Mouse (Mus musculus): ENCODE results near the gene Lrrtm3. TPM values are rescaled to one million over a fixed set of nuclear protein-coding genes. Genes with fewer than 3 reads are reported as not detected.

Gene Lrrtm3
- polyA plus RNA-seq, 1 experiment: 0.48 TPM

- WGBS: 71% methylated on average over 3 of the region's 3 CpGs
These were observed 144.5 kb downstream of the Lrrtm3 start for GRCm38 (mm10) chr10:63945534-63945933.

GRCm38 (mm10) chr10:63933946-63934345, 156.1 kb downstream of the Lrrtm3 start:
- no peak for DNase-seq (ENCODE audit: low read depth, low spot score)
- WGBS: 70% methylated on average over 5 of the region's 5 CpGs

More at GRCm38 (mm10) chr10:63945534-63945933, 144.5 kb downstream of the Lrrtm3 start:
- DNase-seq (ENCODE audit: low read depth, low spot score): no peak

- DNase-seq (ENCODE audit: low read depth, low spot score): no peak
These were observed 162.7 kb downstream of the Lrrtm3 start, which contains the start of gene Gm10118 for GRCm38 (mm10) chr10:63927334-63927733. Gm10118 (minus strand) TSS chr10:63927434.

GRCm38 (mm10) chr10:63908878-63909277, 181.2 kb downstream of the Lrrtm3 start:
- no peak for DNase-seq (ENCODE audit: low read depth, low spot score)

GRCm38 (mm10) chr10:63899891-63900290, 190.2 kb downstream of the Lrrtm3 start:
- DNase-seq (ENCODE audit: low read depth, low spot score): no peak

- DNase-seq (ENCODE audit: low read depth, low spot score): no peak
- 88% methylated on average over 5 of the region's 5 CpGs for WGBS
These were observed 195.5 kb downstream of the Lrrtm3 start for GRCm38 (mm10) chr10:63894612-63895011.

- 76% methylated on average over 23 of the region's 23 CpGs for WGBS
- DNase-seq (ENCODE audit: low read depth, low spot score): no peak
These were observed 203.5 kb downstream of the Lrrtm3 start for GRCm38 (mm10) chr10:63886449-63887088.

DNA sequence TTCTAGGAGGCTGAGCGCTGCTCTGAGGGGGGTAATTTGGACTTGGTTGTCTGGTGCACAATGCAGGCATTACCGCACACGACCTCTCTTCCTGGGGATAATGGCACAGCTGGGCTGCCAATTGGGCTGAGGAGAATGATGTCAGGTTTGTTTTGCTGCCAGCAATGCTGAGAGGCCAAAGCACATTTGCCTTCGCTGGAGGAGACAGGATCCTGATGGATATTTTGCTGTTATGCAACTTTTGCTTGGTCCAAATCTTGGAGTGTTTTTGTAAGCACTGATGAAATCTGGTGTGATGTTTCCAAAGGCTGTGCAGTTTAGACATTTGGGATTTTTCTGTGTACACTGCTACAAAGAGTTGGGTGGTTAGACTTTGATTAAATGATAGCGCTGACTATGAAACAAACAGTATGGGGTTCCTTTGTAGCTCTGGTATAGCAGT, 209.6 kb downstream of the Lrrtm3 start:
- no peak for DNase-seq (ENCODE audit: low read depth, low spot score)
- WGBS: 77% methylated on average over 5 of the region's 5 CpGs

Other genes with a start within 250 kb of the Lrrtm3 start
- gene Gm10118, start 162.8 kb downstream of the Lrrtm3 start, polyA plus RNA-seq (2012; rRNA removed): not detected in 2 replicates

All from large intestine, adult 2 months (tissue).